Comparison of ENCODE assay signal across 8 mouse cellular contexts in genomic region chr16:75592671-75593500, GRCm38 (mm10). TPM values are rescaled to one million over a fixed set of nuclear protein-coding genes. Genes with fewer than 3 reads are reported as not detected.
DNase-seq lines count a peak whose midpoint lies in the region; ATAC-seq and TF ChIP-seq lines count a peak whose summit lies in the region.

Gene Rbm11 (plus strand): TSS chr16:75592844.

- no peaks in the 10 kb centered on the region for H3K9me3 ChIP-seq in heart, embryonic 13.5 days
- no peaks in the 10 kb centered on the region for H3K9me3 ChIP-seq in liver, embryonic 11.5 days (ENCODE audit: control insufficient read depth, low read length)

- under 1% methylated on average over 51 of the region's 55 CpGs for WGBS in heart, embryonic 13.5 days
- under 1% methylated on average over 45 of the region's 55 CpGs for WGBS in liver, embryonic 11.5 days

- H3K79me2 ChIP-seq in myocyte (ENCODE audit: control insufficient read depth, insufficient read depth): no peaks in the 10 kb centered on the region

- no peak within 1 kb of the TSS for H3K27ac ChIP-seq in heart, embryonic 13.5 days (replicated peaks)
- H3K27ac ChIP-seq in liver, embryonic 11.5 days (ENCODE audit: low read depth, low read length): no peak within 1 kb of the TSS

- peaks cover 5% of the 10 kb centered on the region; the same call in 1 of the 2 replicates for H3K4me1 ChIP-seq in heart, embryonic 13.5 days
- H3K4me1 ChIP-seq in liver, embryonic 11.5 days (replicated peaks; ENCODE audit: control insufficient read depth, insufficient read depth, low read length): no peaks in the 10 kb centered on the region

- peaks cover 3% of the 10 kb centered on the region; the same call in 1 of the 2 replicates for H3K27me3 ChIP-seq in heart, embryonic 13.5 days (replicated peaks)
- H3K27me3 ChIP-seq in liver, embryonic 11.5 days (replicated peaks; ENCODE audit: control insufficient read depth, insufficient read depth, low read length): peaks cover 3% of the 10 kb centered on the region; the same call in 1 of the 2 replicates
- no peaks in the 10 kb centered on the region for H3K27me3 ChIP-seq in myocyte (ENCODE audit: control insufficient read depth, insufficient read depth, insufficient read length)

- H3K4me2 ChIP-seq in heart, embryonic 13.5 days: peak within 1 kb of the TSS; percentile 90
- H3K4me2 ChIP-seq in liver, embryonic 11.5 days: peak within 1 kb of the TSS; percentile 86
- peak within 1 kb of the TSS; percentile 96 for H3K4me2 ChIP-seq in myocyte (ENCODE audit: low read depth)

- no peaks in the 10 kb centered on the region for H3K36me3 ChIP-seq in heart, embryonic 13.5 days
- H3K36me3 ChIP-seq in liver, embryonic 11.5 days (ENCODE audit: control insufficient read depth, insufficient read depth, low read length): no peaks in the 10 kb centered on the region
- no peaks in the 10 kb centered on the region for H3K36me3 ChIP-seq in myocyte (ENCODE audit: control insufficient read depth, insufficient read depth)

- no peak for TF ChIP-seq POLR2A in myocyte (IDR thresholded peaks at IDR 0.05; ENCODE audit: insufficient read length, low read depth)

- ATAC-seq in heart, embryonic 13.5 days (ENCODE audit: extremely low read depth, insufficient number of reproducible peaks, low FRiP score, low TSS enrichment): peak; percentile 91
- ATAC-seq in liver, embryonic 11.5 days (replicated peaks; ENCODE audit: low FRiP score): peak; percentile 95

- DNase-seq in CD4-positive helper T cell, adult 2 months (ENCODE audit: low read depth, low spot score): peak; percentile 82
- peak; percentile 53 for DNase-seq in c-Kit-positive CD71-negative TER-119-negative erythroid progenitor cells, embryonic 14.5 days (ENCODE audit: low read depth)
- DNase-seq in fibroblast of lung, adult 2 months (ENCODE audit: low read depth): peak; percentile 3
- peak; percentile 91 for DNase-seq in kidney, postnatal 10 days
- peak; percentile 81 for DNase-seq in liver, embryonic 11.5 days (ENCODE audit: low spot score)
- peak; percentile 67 to 88 for DNase-seq in spleen, postnatal 4 days (ENCODE audit: low spot score in 2 of 2)

- H3K4me3 ChIP-seq in heart, embryonic 13.5 days: peak within 1 kb of the TSS; percentile 84
- peak within 1 kb of the TSS; percentile 74 for H3K4me3 ChIP-seq in liver, embryonic 11.5 days (ENCODE audit: low read depth, low read length)
- H3K4me3 ChIP-seq in myocyte: peak within 1 kb of the TSS; percentile 28

- H3K9ac ChIP-seq in heart, embryonic 13.5 days: peak within 1 kb of the TSS; percentile 81
- 0 out of 2 replicates have a peak within 1 kb of the TSS, but pooled peaks have one; percentile 37 for H3K9ac ChIP-seq in liver, embryonic 11.5 days (ENCODE audit: low read depth, low read length)

- H3ac ChIP-seq in myocyte (ENCODE audit: control insufficient read depth, insufficient read length): peak within 1 kb of the TSS; percentile 24

TF ChIP-seq in myocyte, 11 proteins besides CTCF, POLR2A, EP300 and RAD21:
- TF ChIP-seq TCF3 (IDR thresholded peaks at IDR 0.05; ENCODE audit: insufficient read length, low read depth) (no peak), E2F4 (IDR thresholded peaks at IDR 0.05; ENCODE audit: insufficient read depth) (no peak), MAX (IDR thresholded peaks at IDR 0.05; ENCODE audit: low read depth) (no peak), MYOG (IDR thresholded peaks at IDR 0.05; ENCODE audit: control insufficient read depth in 1 of 3, insufficient read depth in 1 of 3, insufficient read length in 2 of 3, low read depth in 2 of 3) (no peak), CEBPB (IDR thresholded peaks at IDR 0.05; ENCODE audit: insufficient read depth, poor library complexity, severe bottlenecking) (no peak), REST (IDR thresholded peaks at IDR 0.05; ENCODE audit: insufficient read depth, insufficient read length) (no peak), USF1 (IDR thresholded peaks at IDR 0.05; ENCODE audit: low read depth) (no peak), TCF12 (IDR thresholded peaks at IDR 0.05; ENCODE audit: insufficient read depth, poor library complexity, severe bottlenecking) (no peak), POLR2AphosphoS2 (IDR thresholded peaks at IDR 0.05; ENCODE audit: insufficient read length, low read depth) (no peak), MYOD1 (IDR thresholded peaks at IDR 0.05; ENCODE audit: control insufficient read depth in 1 of 3, insufficient read length in 2 of 3, low read depth in 2 of 3) (no peak), SRF (IDR thresholded peaks at IDR 0.05; ENCODE audit: control insufficient read depth, insufficient read length, low read depth) (no peak)

RNA-seq across cellular contexts. Expression of gene Rbm11, which starts in this region (rescaled TPM):
- 0.20 and 0.51 TPM in 2 replicates for polyA plus RNA-seq in heart, embryonic 13.5 days (2015; fragmentation: Nextera tagmentation; extraction: Ambion mirVana)
- polyA plus RNA-seq in liver, embryonic 11.5 days (2014; fragmentation: Nextera tagmentation; extraction: Ambion mirVana): 0.06 and 0.12 TPM in 2 replicates
- 0.12 TPM for polyA plus RNA-seq in myocyte (2012; fragmentation: generic; extraction: Trizol)

Comparison
In these comparisons a context has a peak if more than half of its experiments do, and no peak if none do; other contexts are left out.
1. Peak in ATAC-seq, H3K4me3 ChIP-seq, H3K9ac ChIP-seq and H3K4me2 ChIP-seq in heart, embryonic 13.5 days; RNA of the gene not detected or under 1 TPM.
2. Peak in DNase-seq, ATAC-seq, H3K4me3 ChIP-seq, H3K9ac ChIP-seq and H3K4me2 ChIP-seq in liver, embryonic 11.5 days; RNA of the gene not detected or under 1 TPM.
3. DNase-seq: peak in every context shown above with its lines; median percentile 91 in kidney, postnatal 10 days; 82 in CD4-positive helper T cell, adult 2 months; 81 in liver, embryonic 11.5 days; 78 in spleen, postnatal 4 days; 53 in c-Kit-positive CD71-negative TER-119-negative erythroid progenitor cells, embryonic 14.5 days; 3 in fibroblast of lung, adult 2 months.
4. H3K4me3 ChIP-seq: peak in every context shown above with its lines; median percentile 84 in heart, embryonic 13.5 days; 74 in liver, embryonic 11.5 days; 28 in myocyte.